In the genomic region with DNA sequence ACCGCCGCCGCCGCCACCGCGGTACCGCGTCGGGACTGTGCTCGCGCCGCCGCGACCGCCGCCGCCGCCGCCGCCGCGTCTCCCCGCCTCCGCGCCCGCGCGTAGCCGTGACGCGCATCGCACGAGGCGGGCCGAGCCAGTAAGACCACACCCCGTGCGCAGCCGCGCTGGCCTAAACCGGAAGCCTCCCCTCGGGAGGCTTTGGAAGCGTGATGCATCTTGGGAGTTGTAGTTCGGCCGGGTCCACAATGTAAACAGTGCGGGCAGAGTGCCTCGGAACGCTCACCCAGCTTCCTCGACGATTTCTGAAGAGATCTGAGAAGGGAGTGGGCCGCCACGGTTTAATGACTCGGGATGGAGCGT, we compare ENCODE assay signal across 8 mouse cellular contexts. TPM values are rescaled to one million over a fixed set of nuclear protein-coding genes. Genes with fewer than 3 reads are reported as not detected.
A peak's percentile ranks its signal among the peaks of the same experiment; 100 is the strongest.
DNase-seq lines count a peak whose midpoint lies in the region; ATAC-seq lines count a peak whose summit lies in the region.

No protein-coding gene starts in this region.

- H3K27ac ChIP-seq in hindbrain, embryonic 13.5 days = peak overlapping the region; percentile 95

- H3K9ac ChIP-seq in hindbrain, embryonic 13.5 days = peak overlapping the region; percentile 88

- peak overlapping the region; percentile 75 for H3K4me3 ChIP-seq in hindbrain, embryonic 13.5 days

- peak; percentile 96 for DNase-seq in Muller cell, postnatal 12 days (ENCODE audit: inconsistent ontology term)
- DNase-seq in cerebellum, adult 9-11 months = peak; percentile 97
- peak; percentile 94 to 96 for DNase-seq in frontal cortex, postnatal 10 days (ENCODE audit: low spot score in 2 of 2)
- peak; percentile 80 to 85 for DNase-seq in layer of hippocampus, postnatal 25 days (ENCODE audit: extremely low spot score in 1 of 2, low spot score in 1 of 2)
- peak; percentile 97 for DNase-seq in lung, postnatal 25 days (ENCODE audit: low spot score)
- peak; percentile 98 for DNase-seq in retina, embryonic 14.5 days (ENCODE audit: low spot score)
- peak; percentile 97 for DNase-seq in thymus, postnatal 4 days

- no peaks in the 10 kb centered on the region for H3K9me3 ChIP-seq in hindbrain, embryonic 13.5 days

- H3K4me1 ChIP-seq in hindbrain, embryonic 13.5 days (replicated peaks) = peaks cover 26% of the 10 kb centered on the region

- H3K36me3 ChIP-seq in hindbrain, embryonic 13.5 days = no peaks in the 10 kb centered on the region

- peak; percentile 98 for ATAC-seq in hindbrain, embryonic 13.5 days (ENCODE audit: low FRiP score)

- H3K27me3 ChIP-seq in hindbrain, embryonic 13.5 days = no peaks in the 10 kb centered on the region

- WGBS in hindbrain, embryonic 13.5 days = under 1% methylated on average over 47 of the region's 53 CpGs

- peak overlapping the region; percentile 93 for H3K4me2 ChIP-seq in hindbrain, embryonic 13.5 days

RNA-seq across cellular contexts. Expression of gene Adipor2, which starts 28.9 kb away (rescaled TPM):
- 38.0 and 44.1 TPM in 2 replicates for polyA plus RNA-seq in hindbrain, embryonic 13.5 days (2015; fragmentation: Nextera tagmentation; extraction: Ambion mirVana)
- total RNA-seq in layer of hippocampus, postnatal 25 days (2021) = 10 to 100 TPM; 31.3 to 40.9 TPM

RNA-seq across cellular contexts. Expression of gene Lrtm2, which starts 58.1 kb away (rescaled TPM):
- polyA plus RNA-seq in hindbrain, embryonic 13.5 days (2015; fragmentation: Nextera tagmentation; extraction: Ambion mirVana) = 5.0 and 5.1 TPM in 2 replicates
- 10 to 100 TPM; 35.6 to 37.4 TPM for total RNA-seq in layer of hippocampus, postnatal 25 days (2021)

Comparison
In these comparisons a context has a peak if more than half of its experiments do, and no peak if none do; other contexts are left out.
1. Peak in every context shown above with its lines: DNase-seq, ATAC-seq, H3K4me3 ChIP-seq and H3K27ac ChIP-seq.